Mouse (Mus musculus): Measurements from ENCODE around the gene Nat9. TPM values are rescaled to one million over a fixed set of nuclear protein-coding genes. Genes with fewer than 3 reads are reported as not detected.

Gene Nat9
- polyA plus RNA-seq, 1 experiment, result 16.9 TPM

DNA sequence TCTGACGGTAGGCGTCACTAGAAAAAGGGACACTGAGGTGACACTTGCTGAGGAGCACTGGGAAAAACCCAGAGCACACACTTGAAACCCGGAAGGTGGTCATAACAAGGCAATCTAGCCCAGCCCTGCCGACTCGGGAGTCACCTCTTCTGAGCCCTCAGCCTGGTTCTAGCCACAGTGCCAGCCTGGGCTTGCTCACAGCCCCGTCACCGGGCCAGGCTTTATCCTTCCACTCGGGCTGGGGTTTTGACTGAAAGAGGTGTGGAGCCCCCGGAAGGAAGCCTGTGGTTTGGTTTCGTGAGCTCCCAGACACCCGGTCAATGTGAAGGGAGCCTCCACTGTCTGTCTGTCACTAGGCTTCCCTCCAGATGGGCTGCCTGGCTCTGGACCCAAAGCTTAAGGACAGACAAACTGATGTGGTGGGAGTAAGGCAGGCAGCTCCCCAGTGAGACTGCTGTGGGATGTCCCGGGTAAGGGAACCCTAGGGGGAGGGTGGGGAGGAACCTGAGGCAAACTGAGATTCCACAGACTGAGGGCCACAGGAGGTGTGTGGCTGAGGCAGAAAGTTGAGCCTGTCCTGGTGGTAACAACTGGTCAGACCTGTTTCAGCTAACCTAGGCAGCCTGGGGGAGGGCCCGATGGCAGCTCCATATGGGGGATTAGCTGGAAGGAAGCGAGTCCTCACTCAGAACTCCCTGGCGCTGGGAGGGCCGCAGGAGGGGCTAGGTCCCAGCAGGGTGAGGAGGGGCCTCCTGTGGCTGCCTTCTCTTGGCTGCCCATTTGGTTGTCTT is 13.9 kb downstream of the Nat9 start:
- no peak for DNase-seq (ENCODE audit: low read depth)
- no peak for TF ChIP-seq POLR2A (IDR thresholded peaks at IDR 0.05; ENCODE audit: borderline replicate concordance, extremely low read depth, insufficient read depth, insufficient read length, poor library complexity, severe bottlenecking)
- TF ChIP-seq CTCF (IDR thresholded peaks at IDR 0.05; ENCODE audit: borderline replicate concordance, extremely low read depth, insufficient read depth, insufficient read length), result no peak

DNA sequence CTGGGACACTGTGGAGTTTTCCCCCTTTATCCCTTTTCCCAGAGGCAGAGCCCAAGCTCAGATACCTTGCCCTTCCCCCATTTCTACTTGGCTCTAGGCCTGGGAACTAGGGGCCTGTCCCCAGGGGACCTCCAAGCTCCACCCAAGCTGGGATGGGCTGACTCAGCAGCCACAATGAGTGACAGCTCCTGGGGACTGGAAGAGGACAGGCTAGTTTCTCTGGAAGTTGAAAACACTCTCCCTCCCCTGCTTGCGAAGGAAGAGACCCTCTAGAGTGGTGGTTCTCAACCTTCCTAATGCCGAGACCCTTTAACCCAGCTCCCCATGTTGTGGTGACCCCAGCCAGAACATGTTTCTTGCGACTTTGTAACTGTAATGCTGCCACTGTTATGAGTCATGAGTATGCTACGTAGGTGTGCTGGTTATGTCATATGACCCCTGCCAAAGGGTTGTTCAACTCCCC is 14.8 kb downstream of the Nat9 start:
- DNase-seq (ENCODE audit: low read depth), result peak; percentile 77
- no peak for TF ChIP-seq CTCF (IDR thresholded peaks at IDR 0.05; ENCODE audit: borderline replicate concordance, extremely low read depth, insufficient read depth, insufficient read length)
- no peak for TF ChIP-seq POLR2A (IDR thresholded peaks at IDR 0.05; ENCODE audit: borderline replicate concordance, extremely low read depth, insufficient read depth, insufficient read length, poor library complexity, severe bottlenecking)

DNA sequence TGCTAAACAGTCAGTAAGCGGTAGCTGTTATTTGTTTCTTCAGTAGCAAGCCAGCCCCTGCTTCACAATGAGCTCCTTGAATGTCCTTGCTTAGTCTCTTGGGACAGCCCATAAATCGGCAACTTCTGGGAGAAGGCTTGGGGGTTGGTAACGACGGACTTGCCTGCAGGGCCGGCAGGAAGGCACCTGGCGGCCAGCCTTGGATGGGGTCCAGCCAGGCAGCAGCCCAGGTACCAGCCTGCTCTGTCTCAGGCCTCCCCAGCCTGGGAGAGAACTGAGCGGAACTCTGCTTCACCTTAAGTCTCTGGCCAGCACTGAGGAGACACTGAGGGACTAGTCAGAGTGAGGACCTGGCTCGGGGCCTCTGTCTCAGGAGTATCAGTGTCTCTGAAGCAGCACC is 16.5 kb downstream of the Nat9 start:
- TF ChIP-seq POLR2A (IDR thresholded peaks at IDR 0.05; ENCODE audit: borderline replicate concordance, extremely low read depth, insufficient read depth, insufficient read length, poor library complexity, severe bottlenecking), result no peak
- no peak for TF ChIP-seq CTCF (IDR thresholded peaks at IDR 0.05; ENCODE audit: borderline replicate concordance, extremely low read depth, insufficient read depth, insufficient read length)
- DNase-seq (ENCODE audit: low read depth), result no peak

DNA sequence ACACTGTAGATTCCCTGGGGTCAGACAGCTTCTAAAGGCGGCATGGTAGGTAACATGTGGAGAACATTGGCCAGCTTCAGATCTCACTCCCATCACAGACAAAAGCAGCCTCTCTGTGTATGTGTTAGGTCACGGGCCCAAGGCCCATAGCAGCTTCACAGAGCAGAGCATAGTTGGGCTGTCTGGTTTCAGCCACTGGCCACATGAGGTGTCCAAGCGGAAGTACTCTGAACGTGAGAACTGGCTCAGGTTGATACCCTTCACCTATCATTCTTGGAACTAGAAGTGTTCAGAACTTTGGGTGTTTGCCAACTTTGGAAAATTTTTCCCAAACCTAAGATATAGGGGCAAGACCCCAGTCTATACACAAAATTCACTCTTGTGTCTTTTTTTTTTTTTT is 18.2 kb downstream of the Nat9 start:
- TF ChIP-seq POLR2A (IDR thresholded peaks at IDR 0.05; ENCODE audit: borderline replicate concordance, extremely low read depth, insufficient read depth, insufficient read length, poor library complexity, severe bottlenecking) (no peak), CTCF (IDR thresholded peaks at IDR 0.05; ENCODE audit: borderline replicate concordance, extremely low read depth, insufficient read depth, insufficient read length) (no peak)
- no peak for DNase-seq (ENCODE audit: low read depth)

DNA sequence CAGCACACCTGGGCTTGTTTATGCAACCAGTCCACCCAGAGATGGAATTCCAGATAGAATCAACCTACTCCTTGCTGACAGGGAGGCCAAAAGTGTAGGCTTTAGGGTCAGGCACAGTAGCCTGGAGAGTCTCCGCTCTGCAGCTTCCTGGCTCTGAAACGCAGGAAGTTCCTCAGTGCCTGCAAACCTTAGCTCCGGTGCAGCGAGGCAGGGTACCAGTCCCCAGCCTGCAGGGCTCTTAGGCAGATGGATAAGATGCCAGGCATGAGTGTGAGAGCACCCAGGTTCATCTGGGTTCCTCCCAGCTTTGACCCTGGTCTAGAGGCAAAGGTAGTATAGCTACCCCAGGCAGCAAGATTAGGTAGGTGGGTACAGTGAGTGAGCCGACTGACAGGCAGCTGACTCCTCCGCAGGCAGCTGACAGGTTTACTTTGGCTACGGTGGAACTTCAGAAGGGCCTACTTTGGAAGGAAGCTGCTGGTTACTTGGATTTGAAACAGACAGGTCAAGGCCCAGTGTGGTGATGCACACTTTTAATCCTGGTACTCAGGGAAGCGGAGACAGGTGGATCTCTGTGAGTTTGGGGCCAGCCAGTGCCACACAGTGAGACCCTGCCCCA is 19.9 kb downstream of the Nat9 start:
- no peak for DNase-seq (ENCODE audit: low read depth)
- no peak for TF ChIP-seq CTCF (IDR thresholded peaks at IDR 0.05; ENCODE audit: borderline replicate concordance, extremely low read depth, insufficient read depth, insufficient read length)
- TF ChIP-seq POLR2A (IDR thresholded peaks at IDR 0.05; ENCODE audit: borderline replicate concordance, extremely low read depth, insufficient read depth, insufficient read length, poor library complexity, severe bottlenecking), result no peak

DNA sequence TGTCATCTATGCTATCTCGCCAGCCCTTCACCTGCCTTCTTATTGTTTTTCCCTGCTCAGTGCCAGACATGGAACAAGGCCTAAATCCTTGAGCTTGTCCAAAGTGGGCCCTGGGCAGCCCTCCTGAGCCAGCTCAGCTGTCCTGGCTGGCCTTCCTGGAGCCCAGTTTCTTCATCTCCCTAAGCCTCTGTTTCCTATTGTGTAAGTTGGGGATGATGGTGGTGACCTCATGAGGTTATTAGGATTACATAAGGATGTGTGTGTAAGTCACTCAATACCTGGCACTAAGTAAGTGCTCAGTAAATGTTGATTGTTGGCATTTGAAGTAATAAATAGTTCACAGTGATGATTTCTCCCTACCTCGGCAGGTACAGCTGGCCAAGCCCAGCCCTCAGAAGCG is 20.9 kb downstream of the Nat9 start:
- TF ChIP-seq POLR2A (IDR thresholded peaks at IDR 0.05; ENCODE audit: borderline replicate concordance, extremely low read depth, insufficient read depth, insufficient read length, poor library complexity, severe bottlenecking) (no peak), CTCF (IDR thresholded peaks at IDR 0.05; ENCODE audit: borderline replicate concordance, extremely low read depth, insufficient read depth, insufficient read length) (no peak)
- DNase-seq (ENCODE audit: low read depth), result no peak

DNA sequence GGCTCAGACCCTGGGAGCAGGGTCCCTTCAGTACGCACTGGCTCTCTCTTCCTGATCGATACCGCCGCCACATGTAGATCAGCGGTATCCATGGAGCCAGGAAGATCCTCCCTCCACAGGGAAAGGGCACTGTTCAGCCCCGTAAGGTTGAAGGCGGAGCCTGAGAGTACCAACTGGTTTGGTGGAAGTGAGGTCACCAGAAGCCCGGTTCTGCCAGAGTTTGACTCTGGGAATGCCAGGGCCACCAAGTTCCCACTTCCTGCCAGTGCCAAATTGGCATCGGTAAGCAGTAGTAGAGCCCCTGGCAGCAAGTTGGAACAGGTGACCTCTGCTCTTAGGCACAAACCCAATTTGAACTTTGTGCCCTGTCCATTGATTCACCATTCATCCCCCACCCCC is 22.7 kb downstream of the Nat9 start:
- DNase-seq (ENCODE audit: low read depth), result no peak
- TF ChIP-seq POLR2A (IDR thresholded peaks at IDR 0.05; ENCODE audit: borderline replicate concordance, extremely low read depth, insufficient read depth, insufficient read length, poor library complexity, severe bottlenecking), result no peak
- TF ChIP-seq CTCF (IDR thresholded peaks at IDR 0.05; ENCODE audit: borderline replicate concordance, extremely low read depth, insufficient read depth, insufficient read length), result no peak

DNA sequence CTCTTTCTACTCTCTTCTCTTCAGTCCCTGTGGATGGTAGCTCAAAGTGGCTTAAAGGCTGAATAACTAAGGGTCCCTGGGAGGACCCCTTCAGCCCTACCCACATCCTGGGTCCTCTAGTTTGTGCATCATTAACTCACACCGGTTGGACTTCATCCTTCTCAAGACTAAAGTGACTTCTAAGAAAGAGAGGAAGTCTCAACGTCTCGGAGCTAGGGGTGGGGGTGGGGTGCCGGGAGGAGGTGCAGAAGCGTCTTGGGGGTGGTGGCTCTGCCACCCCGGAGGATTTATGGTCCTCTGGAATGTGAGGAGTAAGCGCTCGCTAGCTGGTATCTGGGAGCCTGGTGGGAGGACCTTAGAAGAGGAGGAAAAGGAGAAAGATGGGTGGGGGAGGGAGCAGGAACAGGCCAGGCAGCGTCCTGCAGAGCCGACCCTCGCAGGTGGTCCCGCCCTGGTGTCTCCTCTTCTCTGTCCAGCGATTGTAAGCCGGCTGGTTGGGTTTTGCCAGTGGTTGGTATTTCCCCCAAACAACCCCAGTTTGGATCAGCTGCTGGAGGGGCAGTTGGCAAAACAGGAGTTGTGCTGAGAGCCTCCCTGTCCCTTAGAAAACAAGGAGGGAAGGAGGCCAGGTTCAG is 23.2 kb downstream of the Nat9 start:
- DNase-seq (ENCODE audit: low read depth), result no peak

DNA sequence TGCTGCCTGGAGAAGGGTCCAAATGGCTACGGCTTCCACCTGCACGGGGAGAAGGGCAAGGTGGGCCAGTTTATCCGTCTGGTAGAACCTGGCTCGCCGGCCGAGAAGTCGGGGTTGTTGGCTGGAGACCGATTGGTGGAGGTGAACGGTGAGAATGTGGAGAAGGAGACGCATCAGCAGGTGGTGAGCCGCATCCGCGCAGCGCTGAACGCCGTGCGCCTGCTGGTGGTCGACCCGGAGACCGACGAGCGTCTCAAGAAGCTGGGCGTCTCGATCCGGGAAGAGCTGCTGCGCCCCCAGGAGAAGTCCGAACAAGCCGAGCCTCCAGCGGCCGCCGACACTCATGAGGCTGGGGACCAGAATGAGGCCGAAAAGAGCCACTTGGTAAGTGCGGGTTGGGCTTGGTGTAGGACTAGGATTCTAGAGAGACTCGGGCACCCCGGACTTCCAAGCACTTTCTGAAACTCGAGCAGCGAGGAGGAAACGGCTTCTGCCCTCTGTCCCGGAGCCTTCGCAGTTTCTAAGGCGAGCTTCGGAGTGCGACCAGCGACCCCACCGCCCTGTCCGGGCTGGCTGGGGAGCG is 24.0 kb downstream of the Nat9 start:
- DNase-seq (ENCODE audit: low read depth), result peak; percentile 69

More for the DNA sequence above, 23.2 kb downstream of the Nat9 start:
- TF ChIP-seq POLR2A (IDR thresholded peaks at IDR 0.05; ENCODE audit: borderline replicate concordance, extremely low read depth, insufficient read depth, insufficient read length, poor library complexity, severe bottlenecking) (no peak), CTCF (IDR thresholded peaks at IDR 0.05; ENCODE audit: borderline replicate concordance, extremely low read depth, insufficient read depth, insufficient read length) (no peak)

DNA sequence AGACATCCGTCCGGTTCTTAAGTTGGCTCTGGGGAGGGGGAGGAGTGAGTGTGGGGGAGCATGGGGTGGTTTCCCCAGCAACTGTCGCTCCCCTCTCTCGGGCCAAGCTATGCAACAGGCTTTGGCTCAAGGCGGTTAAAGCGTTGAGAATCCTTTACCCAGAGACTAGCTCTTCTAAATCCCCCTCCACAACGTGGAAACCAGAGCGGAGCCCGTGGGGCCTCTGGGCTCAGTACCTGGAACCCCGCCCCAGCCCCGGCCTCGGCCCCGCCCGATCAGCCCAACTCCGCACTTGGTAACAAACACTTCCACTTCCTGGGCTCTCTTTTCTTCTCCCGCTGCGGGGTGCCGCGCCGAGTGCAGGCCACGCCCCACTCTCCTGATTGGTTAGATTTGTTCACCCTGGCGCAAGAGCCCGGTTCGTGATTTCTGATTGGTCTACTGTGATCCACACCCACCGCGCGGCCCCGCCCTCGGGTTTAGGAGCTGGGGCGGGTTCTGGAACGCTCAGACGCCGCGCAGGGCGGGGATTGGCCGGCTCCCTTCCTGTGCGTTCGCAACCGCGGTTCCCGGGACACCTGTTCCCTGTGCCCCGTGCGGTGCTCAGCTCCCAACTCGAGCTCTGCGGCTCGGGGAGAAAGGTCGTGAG is 24.7 kb downstream of the Nat9 start, which contains the start of gene Slc9a3r1:
Gene Slc9a3r1 (plus strand): TSS at position 510 of the 649 bp plus-strand sequence.
- no peak for TF ChIP-seq CTCF (IDR thresholded peaks at IDR 0.05; ENCODE audit: borderline replicate concordance, extremely low read depth, insufficient read depth, insufficient read length)
- TF ChIP-seq POLR2A (IDR thresholded peaks at IDR 0.05; ENCODE audit: borderline replicate concordance, extremely low read depth, insufficient read depth, insufficient read length, poor library complexity, severe bottlenecking), result peak; percentile 80; the same call in 1 of the 2 replicates
- peak; percentile 98 for DNase-seq (ENCODE audit: low read depth)

More for the DNA sequence above, 24.0 kb downstream of the Nat9 start:
- no peak for TF ChIP-seq POLR2A (IDR thresholded peaks at IDR 0.05; ENCODE audit: borderline replicate concordance, extremely low read depth, insufficient read depth, insufficient read length, poor library complexity, severe bottlenecking)
- peak; percentile 34; the same call in 1 of the 2 replicates for TF ChIP-seq CTCF (IDR thresholded peaks at IDR 0.05; ENCODE audit: borderline replicate concordance, extremely low read depth, insufficient read depth, insufficient read length)

Data from brain, embryonic 14.5 days (tissue).